Mouse (Mus musculus) left cerebral cortex, postnatal 36 days (tissue): ENCODE results near the gene Gm9999. TPM values are rescaled to one million over a fixed set of nuclear protein-coding genes. Genes with fewer than 3 reads are reported as not detected.

Experiments used
- DNase-seq, 2 experiments: peaks; one replicate each; pipeline ENCODE4 v3.0.0; 2021 to 2022; ENCODE audit warnings: low spot score in 2 of 2, mixed read lengths in 1 of 2
- intact Hi-C: fragments of 180-260 bp; cut with DNase I; formaldehyde crosslinking; loops from one replicate; pipeline ENCODE4 v1.15.1; 2025
- total RNA-seq, 2 experiments: library from RNA; stranded (reverse); gene quantifications; 2 replicates each; pipeline ENCODE4 v1.2.3; 2021

Gm9999 gene
- total RNA-seq, 2 experiments from 2014 or later = not detected

- no peak for DNase-seq
- intact Hi-C loops = no loop called here
Measured at GRCm38 (mm10) chr7:46997644-46998395, 14.4 kb downstream of the Gm9999 start.

GRCm38 (mm10) chr7:46998942-46999341 lies 15.6 kb downstream of the Gm9999 start:
- intact Hi-C loops = no loop called here
- no peak for DNase-seq

GRCm38 (mm10) chr7:46999983-47000643 lies 16.7 kb downstream of the Gm9999 start:
- intact Hi-C loops = no loop called here

GRCm38 (mm10) chr7:47000644-47000983 lies 17.2 kb downstream of the Gm9999 start:
- DNase-seq = no peak
- intact Hi-C loops = no loop called here

More at GRCm38 (mm10) chr7:46999983-47000643, 16.7 kb downstream of the Gm9999 start:
- DNase-seq = no peak

DNA sequence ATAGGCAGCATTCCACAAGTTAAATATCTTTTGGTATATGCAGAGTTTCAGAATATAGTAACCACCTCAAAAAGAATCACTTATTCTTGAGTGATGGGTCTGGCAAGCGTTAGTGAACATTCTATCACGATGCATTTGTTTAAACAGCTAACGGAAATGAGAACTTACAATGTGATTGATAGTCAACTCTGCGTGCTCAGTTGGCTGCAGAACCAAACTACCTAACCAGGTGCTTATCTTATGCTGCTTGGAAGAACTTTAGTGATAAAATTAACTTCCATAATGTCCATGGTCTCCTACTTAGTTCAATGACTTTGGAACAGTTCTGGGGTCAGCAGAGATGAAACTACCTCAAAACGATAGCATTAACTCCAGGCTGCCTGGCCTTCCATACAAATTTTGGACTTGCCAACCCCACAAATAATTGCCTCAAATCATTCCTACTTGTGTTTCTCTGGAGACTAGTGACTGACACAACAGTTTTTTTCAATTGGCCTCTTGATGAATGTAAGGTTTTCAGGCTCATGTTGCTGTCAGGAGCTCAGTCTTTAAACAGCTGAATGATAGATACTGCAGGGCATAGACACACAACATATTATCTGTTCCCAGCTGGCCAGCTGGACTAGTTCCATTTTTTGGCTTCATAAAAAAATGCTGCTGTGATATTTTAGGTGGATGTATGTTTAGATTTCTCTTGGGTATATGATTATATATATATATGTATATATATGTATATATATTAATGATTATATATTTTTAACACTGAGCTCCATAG lies 17.9 kb downstream of the Gm9999 start:
- intact Hi-C loops = no loop called here

DNA sequence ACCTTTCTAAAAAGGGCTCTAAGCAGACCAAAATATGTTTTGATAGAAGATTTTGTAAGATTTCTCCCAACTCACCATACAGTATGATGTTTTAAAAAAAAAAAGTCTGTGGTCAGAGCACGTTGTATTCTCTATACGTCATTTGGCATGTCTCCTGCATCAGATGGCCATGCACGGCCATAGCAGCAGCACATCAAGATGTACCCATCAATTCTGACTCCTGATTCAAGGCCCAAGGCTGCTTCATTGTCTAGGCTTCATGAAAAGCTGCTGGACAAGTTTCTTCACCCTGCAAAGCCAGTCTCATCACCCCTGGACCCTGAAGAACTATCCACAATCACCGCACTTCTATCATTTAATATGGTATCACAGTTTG lies 18.5 kb downstream of the Gm9999 start:
- intact Hi-C loops = no loop called here

More for the DNA sequence above, 17.9 kb downstream of the Gm9999 start:
- no peak for DNase-seq

GRCm38 (mm10) chr7:47003411-47004115 lies 20.2 kb downstream of the Gm9999 start:
- DNase-seq = no peak
- intact Hi-C loops = no loop called here

More for the DNA sequence above, 18.5 kb downstream of the Gm9999 start:
- no peak for DNase-seq

DNA sequence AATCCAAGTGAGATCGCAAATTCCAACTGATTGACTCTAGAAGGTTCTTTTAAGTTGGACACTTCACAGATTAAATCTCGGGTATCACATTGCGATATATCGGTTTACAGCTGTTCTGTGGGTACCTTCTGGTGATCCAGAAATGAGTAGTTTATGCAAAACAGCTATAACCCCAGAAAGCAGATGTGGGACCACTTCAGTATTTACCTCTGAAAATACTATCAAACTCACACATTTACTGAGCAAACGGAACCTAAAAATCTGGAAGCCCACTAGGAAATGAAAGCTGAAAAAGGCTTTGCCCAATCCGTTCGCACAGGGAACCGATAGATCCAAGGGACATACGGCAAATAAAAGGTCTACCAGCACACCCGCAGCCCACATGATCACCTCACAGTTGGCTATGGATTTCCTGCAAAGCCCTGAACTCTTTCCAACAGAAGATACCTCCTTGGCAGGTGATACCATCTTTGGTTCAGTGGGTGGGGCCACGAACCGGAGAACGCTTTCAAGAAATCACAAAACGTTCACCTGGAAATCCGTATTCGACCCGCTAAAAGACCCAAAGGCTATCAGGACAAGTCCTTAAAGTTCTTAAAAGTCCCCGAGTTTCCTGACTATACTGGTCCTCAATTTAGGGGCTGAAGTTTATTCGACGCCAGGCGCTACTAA lies 23.9 kb downstream of the Gm9999 start:
- DNase-seq = no peak
- intact Hi-C loops = loop anchor here (5.0 kb wide), 1 partner anchor 160 kb away; no protein-coding TSS in a partner anchor

- intact Hi-C loops = loop anchor here (2.0 to 5.0 kb wide), 2 partner anchors 49 to 160 kb away; partner anchors contain the start of gene Uevld
- no peak for DNase-seq
Measured at GRCm38 (mm10) chr7:47007818-47008167, 24.4 kb downstream of the Gm9999 start.

- peak; percentile 99 for DNase-seq
- intact Hi-C loops = loop anchor here (2.0 to 5.0 kb wide), 2 partner anchors 50 to 161 kb away; partner anchors contain the start of gene Uevld
Measured at GRCm38 (mm10) chr7:47008168-47008993, 25.0 kb downstream of the Gm9999 start, which contains the start of gene Spty2d1. Gene Spty2d1, minus strand, starts transcription at chr7:47008411.

DNA sequence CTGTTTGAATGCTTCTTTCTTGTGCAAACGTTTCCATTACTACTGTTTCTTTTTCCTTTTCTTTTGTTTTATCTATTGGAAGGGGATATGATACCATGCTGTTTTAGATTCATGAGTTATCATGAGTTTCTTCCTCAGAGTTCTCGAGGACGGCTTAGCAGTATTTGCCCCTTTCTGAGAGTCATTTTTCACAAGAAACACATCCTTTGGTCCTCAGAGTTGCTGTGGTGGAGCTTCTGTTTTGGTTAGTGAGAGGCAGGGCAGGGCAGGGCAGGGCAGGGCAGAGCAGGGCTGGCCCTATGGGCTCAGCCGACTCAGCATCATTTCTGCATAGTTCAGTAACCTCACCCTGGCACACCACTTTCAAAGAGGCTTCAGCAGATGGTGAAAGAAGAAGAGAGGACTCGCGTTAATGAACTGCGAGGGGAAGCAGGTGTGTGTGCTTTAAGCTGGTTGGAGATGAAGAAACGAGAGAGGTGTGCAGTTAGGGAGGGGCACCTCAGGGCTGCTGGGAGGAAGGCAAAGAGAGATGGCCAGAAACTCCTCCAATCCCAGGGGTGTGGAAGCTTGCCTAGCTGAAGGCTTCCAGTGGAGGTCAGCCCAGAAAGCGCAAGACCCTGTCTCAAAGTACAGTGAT lies 29.9 kb downstream of the Gm9999 start:
- intact Hi-C loops = no loop called here
- DNase-seq = no peak

DNA sequence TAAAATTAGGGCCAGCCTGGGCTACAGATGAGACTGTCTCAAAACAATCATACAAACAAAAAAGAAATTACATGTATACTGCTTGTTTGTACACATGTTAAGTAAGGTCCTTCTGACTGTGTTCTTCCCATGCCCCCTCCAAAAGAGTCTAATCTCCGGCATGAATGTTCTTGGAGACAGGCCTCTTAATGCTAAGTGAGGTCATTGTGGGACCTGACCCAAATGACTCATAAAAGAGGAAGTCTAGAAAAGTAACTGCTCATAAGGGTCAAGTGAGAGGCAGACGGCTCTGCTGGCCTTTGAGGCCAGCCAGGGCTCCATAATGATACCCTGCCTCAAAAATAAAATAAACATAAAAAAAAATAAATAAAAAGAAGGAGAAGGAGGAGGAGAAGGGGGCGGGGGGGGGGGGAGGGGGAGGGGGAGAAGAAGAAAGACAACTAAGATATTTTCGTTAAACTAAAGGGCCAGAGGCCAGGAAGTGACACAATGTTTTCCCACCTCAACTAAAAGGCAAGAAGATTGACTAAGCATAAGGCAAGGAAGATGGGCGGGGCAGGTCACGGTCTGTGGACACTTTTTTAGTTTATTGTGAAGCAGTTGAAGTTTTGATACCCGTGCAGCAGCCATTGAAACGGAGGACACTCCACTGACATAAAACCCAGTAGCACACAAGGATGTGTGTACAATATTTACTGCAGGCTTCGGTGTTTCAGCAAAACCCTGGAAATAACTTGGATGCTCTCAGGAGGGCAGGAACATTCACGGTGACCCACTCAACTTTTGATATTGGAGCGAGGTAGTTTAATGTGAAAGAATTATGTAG lies 31.4 kb downstream of the Gm9999 start:
- no peak for DNase-seq
- intact Hi-C loops = loop anchor here (2.0 kb wide), 1 partner anchor 50 kb away; no protein-coding TSS in a partner anchor

- peak; percentile 57 for DNase-seq
- intact Hi-C loops = loop anchor here (2.0 kb wide), 1 partner anchor 51 kb away; no protein-coding TSS in a partner anchor
Measured at GRCm38 (mm10) chr7:47015390-47016065, 32.1 kb downstream of the Gm9999 start.

DNA sequence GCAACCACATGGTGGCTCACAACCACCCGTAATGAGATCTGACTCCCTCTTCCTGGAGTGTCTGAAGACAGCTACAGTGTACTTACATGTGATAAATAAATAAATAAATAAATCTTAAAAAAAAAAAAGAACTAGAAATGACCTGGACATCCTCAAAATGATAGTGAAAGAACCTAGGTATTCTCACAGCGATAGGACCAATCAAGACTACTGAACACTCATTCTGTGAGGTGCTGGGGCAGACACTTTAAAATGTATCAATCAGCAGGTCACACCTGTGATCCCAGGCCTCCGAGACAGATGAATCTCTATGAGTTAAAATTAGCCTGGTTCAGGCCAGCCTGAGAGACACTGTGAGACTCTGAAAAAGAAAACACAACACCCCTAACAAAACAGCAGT lies 33.2 kb downstream of the Gm9999 start:
- DNase-seq = no peak
- intact Hi-C loops = no loop called here

- intact Hi-C loops = no loop called here
- DNase-seq = no peak
Measured at GRCm38 (mm10) chr7:47017146-47017545, 33.8 kb downstream of the Gm9999 start.

- intact Hi-C loops = no loop called here
- peak; percentile 57 to 59 for DNase-seq
Measured at GRCm38 (mm10) chr7:47019641-47020040, 36.3 kb downstream of the Gm9999 start.
